Mouse (Mus musculus) CD4-positive, CD25-positive, alpha-beta regulatory T cell, adult 4 months (primary cell): Measurements from ENCODE around the gene Kl. TPM values are rescaled to one million over a fixed set of nuclear protein-coding genes. Genes with fewer than 3 reads are reported as not detected.

Source experiments
- ATAC-seq: one replicate; pipeline ENCODE4 v1.8.0; 2017
- polyA plus RNA-seq, 2 experiments: library from polyadenylated mRNA; unstranded; fragments of 100-300 nt; shearing (Covaris generic); gene quantifications; one replicate each; pipeline ENCODE4 v1.2.1; 2017

Gene Kl
- polyA plus RNA-seq, 2 experiments from 2014 or later = not detected

- ATAC-seq = no peak
Observed at GRCm38 (mm10) chr5:150967925-150968324, 15.5 kb downstream of the Kl start.

- ATAC-seq = no peak
Observed at GRCm38 (mm10) chr5:150970551-150970950, 18.1 kb downstream of the Kl start.

GRCm38 (mm10) chr5:150971126-150971525, 18.7 kb downstream of the Kl start:
- no peak for ATAC-seq

GRCm38 (mm10) chr5:150974226-150974625, 21.8 kb downstream of the Kl start:
- ATAC-seq = no peak

GRCm38 (mm10) chr5:150977383-150977958, 25.1 kb downstream of the Kl start:
- no peak for ATAC-seq

- no peak for ATAC-seq
Observed at GRCm38 (mm10) chr5:150979341-150980136, 27.1 kb downstream of the Kl start.

- ATAC-seq = no peak
Observed at GRCm38 (mm10) chr5:150982082-150982481, 29.7 kb downstream of the Kl start.

- ATAC-seq = no peak
Observed at GRCm38 (mm10) chr5:150994096-150994495, 41.7 kb downstream of the Kl start.

- ATAC-seq = no peak
Observed at GRCm38 (mm10) chr5:150996586-150996985, 44.2 kb downstream of the Kl start.

GRCm38 (mm10) chr5:151001111-151001510, 48.7 kb downstream of the Kl start:
- ATAC-seq = no peak

- ATAC-seq = no peak
Observed at GRCm38 (mm10) chr5:151002051-151002450, 49.6 kb downstream of the Kl start.

- ATAC-seq = no peak
Observed at GRCm38 (mm10) chr5:151004216-151004755, 51.9 kb downstream of the Kl start.

- no peak for ATAC-seq
Observed at GRCm38 (mm10) chr5:151018450-151018849, 66.0 kb downstream of the Kl start.

GRCm38 (mm10) chr5:151018959-151019358, 66.6 kb downstream of the Kl start:
- no peak for ATAC-seq

GRCm38 (mm10) chr5:151020031-151020820, 67.8 kb downstream of the Kl start:
- no peak for ATAC-seq

GRCm38 (mm10) chr5:151020831-151021230, 68.4 kb downstream of the Kl start:
- ATAC-seq = no peak

- no peak for ATAC-seq
Observed at GRCm38 (mm10) chr5:151022026-151022425, 69.6 kb downstream of the Kl start.

- ATAC-seq = no peak
Observed at GRCm38 (mm10) chr5:151022939-151023338, 70.5 kb downstream of the Kl start.

- no peak for ATAC-seq
Observed at GRCm38 (mm10) chr5:151023461-151023860, 71.1 kb downstream of the Kl start.

GRCm38 (mm10) chr5:151024483-151024882, 72.1 kb downstream of the Kl start:
- no peak for ATAC-seq

GRCm38 (mm10) chr5:151026069-151026468, 73.7 kb downstream of the Kl start:
- no peak for ATAC-seq

- no peak for ATAC-seq
Observed at GRCm38 (mm10) chr5:151027171-151027570, 74.8 kb downstream of the Kl start.

GRCm38 (mm10) chr5:151028906-151029305, 76.5 kb downstream of the Kl start:
- ATAC-seq = no peak
